29 mouse cellular contexts compared by ENCODE assay signal in genomic region chr15:95601179-95601578, GRCm38 (mm10). TPM values are rescaled to one million over a fixed set of nuclear protein-coding genes. Genes with fewer than 3 reads are reported as not detected.
"Had no signal": no experiment of that assay in that cellular context is flagged by ENCODE, and none has a peak within 500 bp of the region (broad histone marks: within the 10 kb centered on the region; RNA-seq: fewer than 3 reads in every experiment).

No protein-coding gene starts in this region.

- H3K9me3 ChIP-seq: heart, embryonic 13.5 days; heart, embryonic 15.5 days; hindbrain, embryonic 13.5 days; hindbrain, embryonic 15.5 days; kidney, embryonic 15.5 days; liver, embryonic 13.5 days had no signal

- DNase-seq: gastrocnemius, postnatal 14 days; gastrocnemius, postnatal 36 days; heart, adult 11 months; heart, adult 2 months; heart, postnatal 14 days; heart, postnatal 36 days; kidney, adult 11 months; kidney, adult 2 months; kidney, adult 9 months; kidney, postnatal 14 days; kidney, postnatal 36 days; layer of hippocampus, adult 9-11 months; layer of hippocampus, postnatal 36 days; left cerebral cortex, postnatal 4 days; liver; liver, embryonic 13.5 days had no signal

- H3K36me3 ChIP-seq: heart, embryonic 13.5 days; heart, embryonic 15.5 days; hindbrain, embryonic 13.5 days; hindbrain, embryonic 15.5 days; kidney, embryonic 15.5 days; limb, embryonic 12.5 days; liver, embryonic 13.5 days had no signal

- H3K4me2 ChIP-seq: heart, embryonic 11.5 days; heart, embryonic 13.5 days; heart, embryonic 15.5 days; hindbrain, embryonic 13.5 days; hindbrain, embryonic 15.5 days; kidney, embryonic 15.5 days; limb, embryonic 12.5 days; liver, embryonic 11.5 days; liver, embryonic 13.5 days had no signal

- H3K9ac ChIP-seq: heart, embryonic 13.5 days; heart, embryonic 15.5 days; hindbrain, embryonic 13.5 days; hindbrain, embryonic 15.5 days; kidney, embryonic 15.5 days; limb, embryonic 12.5 days; liver, embryonic 13.5 days had no signal

- H3K27me3 ChIP-seq: heart, embryonic 13.5 days; heart, embryonic 15.5 days; hindbrain, embryonic 13.5 days; hindbrain, embryonic 15.5 days; kidney, embryonic 15.5 days; limb, embryonic 12.5 days; liver, embryonic 13.5 days had no signal

- H3K4me3 ChIP-seq: heart, adult 2 months; heart, embryonic 13.5 days; heart, embryonic 15.5 days; hindbrain, embryonic 13.5 days; hindbrain, embryonic 15.5 days; kidney, embryonic 15.5 days; limb, embryonic 12.5 days; liver, embryonic 13.5 days had no signal

- H3K27ac ChIP-seq: heart, adult 2 months; heart, embryonic 13.5 days; heart, embryonic 15.5 days; hindbrain, embryonic 13.5 days; hindbrain, embryonic 15.5 days; hindbrain, postnatal 0 days; kidney, embryonic 15.5 days; kidney, postnatal 0 days; limb, embryonic 12.5 days; liver, embryonic 13.5 days had no signal

- H3K4me1 ChIP-seq: heart, embryonic 13.5 days; heart, embryonic 15.5 days; hindbrain, embryonic 13.5 days; hindbrain, embryonic 15.5 days; kidney, embryonic 15.5 days; limb, embryonic 12.5 days; liver, embryonic 13.5 days had no signal

- ATAC-seq: hindbrain, postnatal 0 days; intestine, embryonic 16.5 days had no signal

RNA-seq across cellular contexts. Expression of gene Dbx2, which starts 54.6 kb away (rescaled TPM):
- polyA plus RNA-seq: heart, adult 2 months; heart, embryonic 13.5 days; heart, embryonic 15.5 days; heart, postnatal 0 days; intestine, embryonic 14.5 days; intestine, embryonic 16.5 days; kidney, adult 2 months; liver, embryonic 11.5 days; liver, embryonic 13.5 days had no signal
